Mouse (Mus musculus) erythroblast, embryonic 14.5 days (primary cell): ENCODE results near the gene Scarf1.

Experiments used
- GATA1 ChIP-seq: IDR thresholded peaks from 2 replicates; pipeline ENCODE4 v1.6.1; 2012; ENCODE audit warnings: low read length, inconsistent platforms, mixed read lengths
- TAL1 ChIP-seq: IDR thresholded peaks from 3 replicates; pipeline ENCODE4 v1.6.1; 2012; ENCODE audit warnings: low read length, inconsistent platforms, mixed read lengths

- TF ChIP-seq GATA1 (no peak), TAL1 (no peak)
Observed at GRCm38 (mm10) chr11:75566276-75567196, 53.2 kb downstream of the Scarf1 start.
